Mouse (Mus musculus) liver, embryonic 14.5 days (tissue): Measurements from ENCODE around the gene Ak2.

Experiments
- CTCF ChIP-seq: IDR thresholded peaks from 2 replicates; pipeline ENCODE4 v1.5.1; 2016; ENCODE audit warnings: antibody characterized with exemption, low read depth, control low read depth
- EP300 ChIP-seq: IDR thresholded peaks from 2 replicates; pipeline ENCODE4 v1.6.1; 2016; ENCODE audit warnings: antibody characterized with exemption, low read depth

DNA sequence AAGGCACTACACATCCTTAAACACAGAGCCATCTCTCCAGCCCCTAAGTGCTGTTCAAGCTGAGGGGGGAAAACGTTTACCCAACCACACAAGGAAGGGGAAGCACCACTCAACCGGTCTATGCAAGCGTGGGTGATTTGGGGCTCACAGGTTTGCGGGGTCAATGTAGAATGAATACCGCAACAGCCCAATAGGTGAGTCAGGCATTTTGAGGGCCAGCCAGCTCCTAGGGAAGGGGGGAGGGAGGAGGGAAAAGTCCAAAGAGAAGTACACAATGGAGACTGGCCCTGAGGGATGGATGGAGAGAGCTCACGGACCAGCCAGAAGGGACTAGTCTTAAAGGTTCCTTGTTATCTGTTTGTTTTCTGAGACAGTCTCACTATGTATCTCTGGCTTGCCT is 32.1 kb downstream of the Ak2 start:
- TF ChIP-seq CTCF (no peak), EP300 (no peak)
